Mouse (Mus musculus): ENCODE measurements around the gene Rpl28. TPM values are rescaled to one million over a fixed set of nuclear protein-coding genes. Genes with fewer than 3 reads are reported as not detected.

Gene Rpl28
- total and polyA plus RNA-seq, 3 experiments, result 269 to 2,603 (median 526) TPM

- Histone ChIP-seq H3K36me3 (replicated peaks in 1 of 2; ENCODE audit: control insufficient read depth in 1 of 2, insufficient read depth in 1 of 2, low read length in 1 of 2) (peaks cover 34 to 86% of the 10 kb centered on the region in 2 experiments), H3K27ac (ENCODE audit: insufficient read depth, low read depth) (no peak overlapping the region), H3K9me3 (replicated peaks; ENCODE audit: low read length) (no peaks in the 10 kb centered on the region), H3K4me1 (ENCODE audit: control insufficient read depth in 1 of 2, insufficient read depth in 2 of 2) (peaks cover 3 to 15% of the 10 kb centered on the region in 2 experiments; a peak in 3 of 4 replicates), H3K27me3 (replicated peaks) (no peaks in the 10 kb centered on the region), H3K4me3 (replicated peaks in 1 of 3; ENCODE audit: low read depth in 2 of 3, low read length in 2 of 3, poor library complexity in 1 of 3) (no peak overlapping the region), H3K9ac (ENCODE audit: insufficient read depth, low read depth) (no peak overlapping the region), H3K79me2 (replicated peaks; ENCODE audit: control insufficient read depth, extremely low read depth, insufficient read depth, poor library complexity, severe bottlenecking) (no peaks in the 10 kb centered on the region), H3K4me2 (ENCODE audit: insufficient read depth, low read depth, poor library complexity, severe bottlenecking) (no peak overlapping the region)
- in situ Hi-C loops (cut with MboI; ENCODE audit: low pct_ligation_motif_present, low pct_unique_long_range_greater_than_20kb, low sequenced_read_pairs) (loop anchor here (5.0 kb wide), 1 partner anchor 36 kb away; the partner anchor contains the start of genes Il11 and Tmem190), dilution Hi-C loops (cut with MboI; ENCODE audit: extremely low pct_ligation_motif_present, extremely low pct_unique_long_range_greater_than_20kb, low sequenced_read_pairs) (no loop called here)
- DNase-seq (ENCODE audit: extremely low read depth), result no peak
- TF ChIP-seq PAX5 (IDR thresholded peaks at IDR 0.05; ENCODE audit: low read length) (no peak), UBTF (IDR thresholded peaks at IDR 0.05; ENCODE audit: low read depth, low read length) (no peak), E2F4 (IDR thresholded peaks at IDR 0.05; ENCODE audit: insufficient replicate concordance, low read depth, low read length) (no peak), MXI1 (IDR thresholded peaks at IDR 0.05; ENCODE audit: low read depth, low read length) (no peak), CHD1 (IDR thresholded peaks at IDR 0.05; ENCODE audit: low read depth, low read length) (no peak), KAT2A (IDR thresholded peaks at IDR 0.05; ENCODE audit: insufficient replicate concordance, low read length) (no peak), SIN3A (IDR thresholded peaks at IDR 0.05; ENCODE audit: low read length) (no peak), TCF12 (IDR thresholded peaks at IDR 0.05; ENCODE audit: low read depth, low read length) (no peak), JUND (conservative IDR thresholded peaks at IDR 0.05; ENCODE audit: low read depth, low read length) (no peak), CHD2 (IDR thresholded peaks at IDR 0.05; ENCODE audit: low read length) (no peak), SMC3 (IDR thresholded peaks at IDR 0.05; ENCODE audit: low read depth, low read length) (no peak), ZC3H11A (IDR thresholded peaks at IDR 0.05; ENCODE audit: low read depth, low read length) (no peak), BHLHE40 (IDR thresholded peaks at IDR 0.05; ENCODE audit: low read depth, low read length) (no peak), RCOR1 (conservative IDR thresholded peaks at IDR 0.05; ENCODE audit: low read depth, low read length) (no peak), NELFE (IDR thresholded peaks at IDR 0.05; ENCODE audit: low read depth, low read length) (no peak), USF2 (conservative IDR thresholded peaks at IDR 0.05; ENCODE audit: low read depth, low read length) (no peak), NRF1 (IDR thresholded peaks at IDR 0.05; ENCODE audit: low read depth, low read length) (no peak), MAFK (IDR thresholded peaks at IDR 0.05; ENCODE audit: insufficient replicate concordance, low read length) (no peak), CTCF (conservative IDR thresholded peaks at IDR 0.05 in 1 of 2, IDR thresholded peaks at IDR 0.05 in 1 of 2; ENCODE audit: low read depth in 2 of 2, low read length in 2 of 2) (no peak)
Measured at GRCm38 (mm10) chr7:4746326-4746980, 46.2 kb upstream of the Rpl28 start.

GRCm38 (mm10) chr7:4747156-4747899 lies 45.3 kb upstream of the Rpl28 start:
- TF ChIP-seq SIN3A (IDR thresholded peaks at IDR 0.05; ENCODE audit: low read length) (no peak), POLR2A (IDR thresholded peaks at IDR 0.05; ENCODE audit: low read depth, low read length) (no peak), IRF4 (IDR thresholded peaks at IDR 0.05; ENCODE audit: low read depth, low read length) (no peak), JUND (conservative IDR thresholded peaks at IDR 0.05; ENCODE audit: low read depth, low read length) (no peak)
- dilution Hi-C loops (cut with MboI; ENCODE audit: extremely low pct_ligation_motif_present, extremely low pct_unique_long_range_greater_than_20kb, low sequenced_read_pairs) (no loop called here), in situ Hi-C loops (cut with MboI; ENCODE audit: low pct_ligation_motif_present, low pct_unique_long_range_greater_than_20kb, low sequenced_read_pairs) (loop anchor here (5.0 kb wide), 1 partner anchor 35 kb away; the partner anchor contains the start of genes Il11 and Tmem190)
- Histone ChIP-seq H3K4me1 (ENCODE audit: control insufficient read depth in 1 of 2, insufficient read depth in 2 of 2) (peaks cover 4 to 6% of the 10 kb centered on the region in 2 experiments; a peak in 3 of 4 replicates), H3K79me2 (replicated peaks; ENCODE audit: control insufficient read depth, extremely low read depth, insufficient read depth, poor library complexity, severe bottlenecking) (no peaks in the 10 kb centered on the region), H3K9ac (ENCODE audit: insufficient read depth, low read depth) (no peak overlapping the region), H3K27ac (ENCODE audit: insufficient read depth, low read depth) (no peak overlapping the region), H3K9me3 (replicated peaks; ENCODE audit: low read length) (no peaks in the 10 kb centered on the region), H3K27me3 (replicated peaks) (no peaks in the 10 kb centered on the region), H3K4me2 (ENCODE audit: insufficient read depth, low read depth, poor library complexity, severe bottlenecking) (no peak overlapping the region), H3K4me3 (replicated peaks in 1 of 3; ENCODE audit: low read depth in 2 of 3, low read length in 2 of 3, poor library complexity in 1 of 3) (no peak overlapping the region), H3K36me3 (replicated peaks in 1 of 2; ENCODE audit: control insufficient read depth in 1 of 2, insufficient read depth in 1 of 2, low read length in 1 of 2) (peaks cover 30 to 84% of the 10 kb centered on the region in 2 experiments)
- DNase-seq (ENCODE audit: extremely low read depth), result no peak

Data from CH12.LX (cell line).